Mouse (Mus musculus) induced T-regulatory cell, adult 2 months (primary cell): ENCODE data around the gene Atxn2l.

Experiments
- DNase-seq: peaks from one replicate; pipeline ENCODE4 v3.0.0-alpha.2; 2012; ENCODE audit warnings: low read depth

The Atxn2l gene

DNA sequence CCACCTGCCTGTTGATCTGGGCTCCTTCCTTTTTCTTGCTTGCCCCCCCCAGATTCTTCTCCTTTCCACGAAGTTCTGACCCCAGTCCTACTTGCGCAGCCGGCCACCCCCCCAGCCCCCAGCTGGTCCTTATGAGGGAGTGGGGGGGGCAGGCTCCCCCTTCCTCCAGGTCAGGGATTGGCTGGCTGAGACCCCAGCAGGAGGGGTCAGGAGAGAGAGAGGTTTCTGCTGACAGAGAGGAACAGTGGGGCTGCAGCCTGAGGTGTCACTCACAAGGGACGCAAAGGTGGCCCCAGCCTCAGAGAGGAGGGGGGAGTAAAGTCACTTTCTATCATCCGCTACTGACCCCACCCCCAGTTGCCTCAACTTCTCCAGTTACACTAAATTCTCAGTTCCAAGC is 40.2 kb downstream of the Atxn2l start, which contains the start of gene Atp2a1:
Atp2a1 (minus strand) TSS at position 105 of the 400 bp plus-strand sequence.
- DNase-seq, result no peak

- DNase-seq, result no peak
Measured at GRCm38 (mm10) chr7:126461626-126462025, 41.6 kb downstream of the Atxn2l start.

GRCm38 (mm10) chr7:126460623-126461399 is 42.4 kb downstream of the Atxn2l start:
- no peak for DNase-seq

- DNase-seq, result no peak
Measured at GRCm38 (mm10) chr7:126458844-126459618, 44.2 kb downstream of the Atxn2l start.

- no peak for DNase-seq
Measured at GRCm38 (mm10) chr7:126458225-126458624, 45.0 kb downstream of the Atxn2l start.

DNA sequence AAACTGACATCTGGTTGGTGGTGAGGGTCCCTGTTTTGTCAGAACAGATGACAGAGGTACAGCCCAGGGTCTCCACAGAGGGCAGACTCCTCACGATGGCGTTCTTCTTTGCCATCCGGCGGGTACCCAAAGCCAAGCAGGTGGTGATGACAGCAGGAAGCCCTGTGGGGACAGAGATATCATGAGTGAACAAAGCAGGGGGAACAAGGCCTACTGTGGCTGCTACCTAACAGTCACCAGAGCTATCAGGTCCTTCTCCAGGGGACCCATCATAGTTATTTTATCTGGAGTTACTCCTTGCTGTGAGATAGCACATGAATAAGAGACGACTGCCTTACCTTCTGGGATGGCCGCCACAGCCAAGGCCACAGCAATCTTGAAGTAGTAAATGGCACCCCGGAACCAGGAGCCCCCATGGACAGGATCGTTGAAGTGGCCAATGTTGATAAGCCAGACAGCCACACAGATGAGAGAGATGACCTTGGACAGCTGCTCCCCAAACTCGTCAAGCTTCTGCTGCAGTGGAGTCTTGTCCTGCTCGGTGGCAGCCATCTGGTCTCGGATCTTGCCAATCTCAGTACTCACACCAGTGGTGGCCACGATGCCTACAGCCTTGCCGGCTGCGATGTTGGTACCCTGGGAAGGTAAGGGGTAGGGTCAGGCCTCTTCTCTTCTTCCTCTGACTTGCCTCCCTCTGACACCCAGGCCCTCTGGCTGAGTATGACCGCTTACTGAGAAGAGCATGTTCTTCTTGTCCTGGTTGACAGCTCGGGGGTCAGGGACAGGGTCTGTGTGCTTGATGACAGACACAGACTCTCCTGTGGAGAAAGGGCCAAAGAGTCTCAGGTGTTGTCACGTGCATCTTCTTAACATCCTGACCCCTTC is 46.6 kb downstream of the Atxn2l start:
- DNase-seq, result no peak

GRCm38 (mm10) chr7:126455242-126455641 is 48.0 kb downstream of the Atxn2l start:
- no peak for DNase-seq

DNA sequence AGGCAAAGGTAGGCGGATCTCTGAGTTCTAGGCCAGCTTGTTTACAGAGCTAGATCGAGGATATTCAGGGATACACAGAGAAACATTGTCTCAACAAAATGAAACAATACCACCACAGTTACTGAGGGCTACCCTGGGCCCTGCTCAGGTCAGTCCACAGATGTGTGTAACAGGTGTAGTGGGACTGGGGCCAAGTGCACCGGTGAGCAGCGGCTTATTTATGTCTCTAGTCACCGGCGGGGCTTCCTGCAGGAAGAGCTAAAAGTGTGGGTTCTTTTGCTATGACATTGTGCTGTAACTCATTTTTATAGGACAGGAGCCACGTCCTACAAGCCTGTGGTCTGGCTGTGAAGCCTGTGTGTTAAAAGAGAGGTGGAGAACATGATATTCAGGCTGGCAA is 49.4 kb downstream of the Atxn2l start:
- no peak for DNase-seq

DNA sequence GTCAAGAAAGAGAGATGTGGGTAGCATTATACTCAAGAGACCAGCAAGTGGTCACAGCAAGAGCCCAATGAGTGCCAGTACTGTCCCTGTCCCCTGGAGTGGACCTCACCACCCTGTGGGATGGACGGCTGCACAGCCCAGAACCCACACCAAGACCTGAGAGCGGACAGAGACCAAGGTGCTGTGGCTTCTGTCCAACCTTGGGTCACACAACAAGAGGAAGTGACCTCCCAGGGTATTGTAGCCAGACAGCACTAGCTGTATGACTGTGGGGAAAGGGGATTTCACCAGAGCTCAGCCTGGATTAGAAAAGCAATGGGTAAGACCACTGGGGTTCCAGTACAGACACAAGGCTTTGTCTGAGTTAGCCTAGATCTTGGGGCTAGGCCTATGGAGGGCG is 51.0 kb downstream of the Atxn2l start:
- DNase-seq, result no peak

GRCm38 (mm10) chr7:126450641-126451040 is 52.6 kb downstream of the Atxn2l start:
- no peak for DNase-seq

- no peak for DNase-seq
Measured at GRCm38 (mm10) chr7:126449991-126450390, 53.2 kb downstream of the Atxn2l start.

- DNase-seq, result no peak
Measured at GRCm38 (mm10) chr7:126448481-126448880, 54.8 kb downstream of the Atxn2l start.

DNA sequence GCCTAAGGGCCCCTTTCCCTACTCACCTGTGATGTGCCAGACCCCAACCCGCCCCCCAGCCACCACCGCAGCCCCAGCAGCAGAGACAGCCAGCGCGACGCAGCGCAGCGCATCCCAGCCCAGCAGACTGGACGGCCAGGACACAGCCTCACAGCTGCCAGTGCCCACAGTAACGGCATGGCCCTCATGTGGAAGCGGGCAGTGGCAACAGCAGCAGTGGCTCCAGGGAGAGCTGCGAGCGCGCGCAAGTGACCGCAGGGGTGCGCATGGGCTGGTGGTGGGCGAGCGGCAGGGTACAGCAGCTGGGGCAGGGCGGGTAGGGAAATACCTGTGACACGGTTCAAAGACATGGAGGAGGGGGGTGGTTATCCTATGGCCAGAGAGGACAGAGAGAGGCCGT is 57.0 kb downstream of the Atxn2l start:
- DNase-seq, result no peak

GRCm38 (mm10) chr7:126445104-126445815 is 58.0 kb downstream of the Atxn2l start:
- no peak for DNase-seq

DNA sequence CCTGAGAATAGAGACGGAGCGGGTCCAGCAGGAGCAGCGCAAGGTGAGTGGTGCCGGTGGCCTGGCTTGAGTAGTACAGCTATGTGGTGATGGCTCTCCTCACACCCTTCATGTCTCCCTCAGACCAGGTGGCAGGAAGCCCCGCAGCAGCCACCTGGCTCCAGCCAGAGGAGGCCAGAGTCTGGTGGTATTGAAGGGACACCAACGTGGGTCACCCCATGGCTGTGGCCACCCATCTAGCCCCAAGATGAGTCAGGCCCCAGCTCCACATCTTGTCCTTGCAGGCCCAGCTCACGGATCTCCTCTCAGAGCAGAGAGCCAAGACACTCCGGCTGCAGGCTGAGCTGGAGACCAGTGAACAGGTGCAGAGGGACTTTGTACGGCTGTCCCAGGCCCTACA is 58.7 kb downstream of the Atxn2l start:
- no peak for DNase-seq

- DNase-seq, result no peak
Measured at GRCm38 (mm10) chr7:126443997-126444396, 59.2 kb downstream of the Atxn2l start.
